Mouse (Mus musculus) stomach, postnatal 0 days (tissue): Measurements from ENCODE around the gene Oxld1. TPM values are rescaled to one million over a fixed set of nuclear protein-coding genes. Genes with fewer than 3 reads are reported as not detected.

ENCODE experiments used
- ATAC-seq: fragments of 200-750 bp; cut with Nextera tagmentation; 2 replicates; pipeline ENCODE4 v1.8.0; 2017; ENCODE audit not compliant: low FRiP score, low TSS enrichment
- DNase-seq: peaks from one replicate; pipeline ENCODE4 v3.0.0-alpha.2; 2016; ENCODE audit warnings: low spot score
- H3K27ac ChIP-seq: fragments of 300-500 bp; sonication (generic); replicated peaks from 2 replicates; pipeline ENCODE4 v1.5.1; 2014; ENCODE audit warnings: mild to moderate bottlenecking, control low read depth
- H3K27me3 ChIP-seq: fragments of 300-500 bp; sonication (generic); 2 replicates; pipeline ENCODE4 v1.6.1; 2014; ENCODE audit warnings: low read length; ENCODE audit not compliant: control insufficient read depth, insufficient read depth
- H3K36me3 ChIP-seq: fragments of 300-500 bp; sonication (generic); 2 replicates; pipeline ENCODE4 v1.6.1; 2014; ENCODE audit warnings: low read length, mixed read lengths; ENCODE audit not compliant: control insufficient read depth, insufficient read depth
- H3K4me1 ChIP-seq: fragments of 300-500 bp; sonication (generic); replicated peaks from 2 replicates; pipeline ENCODE4 v1.6.1; 2014; ENCODE audit warnings: antibody characterized with exemption; ENCODE audit not compliant: control insufficient read depth, insufficient read depth
- H3K4me2 ChIP-seq: fragments of 300-500 bp; sonication (generic); replicated peaks from 2 replicates; pipeline ENCODE4 v1.6.1; 2014; ENCODE audit warnings: low read depth, mild to moderate bottlenecking, control low read depth, moderate library complexity
- H3K4me3 ChIP-seq: fragments of 300-500 bp; sonication (generic); 2 replicates; pipeline ENCODE4 v1.5.1; 2014; ENCODE audit warnings: low read depth, low read length, control low read depth
- H3K9ac ChIP-seq: fragments of 300-500 bp; sonication (generic); 2 replicates; pipeline ENCODE4 v1.6.1; 2014; ENCODE audit warnings: mild to moderate bottlenecking, low read length, control low read depth, mixed read lengths
- H3K9me3 ChIP-seq: fragments of 300-500 bp; sonication (generic); 2 replicates; pipeline ENCODE4 v1.6.1; 2016; ENCODE audit warnings: low read length; ENCODE audit not compliant: control insufficient read depth
- CTCF ChIP-seq: IDR thresholded peaks from 2 replicates; pipeline ENCODE4 v1.5.1; 2016; ENCODE audit warnings: antibody characterized with exemption, low read depth, mild to moderate bottlenecking, moderate library complexity
- EP300 ChIP-seq: optimal IDR thresholded peaks from 2 replicates; pipeline ENCODE3; 2016; ENCODE audit warnings: antibody characterized with exemption
- WGBS: fragments of 180-500 bp; shearing (Covaris S2); extraction: QIAGEN DNeasy Blood & Tissue Kit; methylation state at CpG from one replicate; pipeline ENCODE4 v1.1.7; 2014; 5-methylcytosine and 5-hydroxymethylcytosine counted together
- polyA plus RNA-seq: library from polyadenylated mRNA; unstranded; fragments of >200 nt; fragmentation: Nextera tagmentation; extraction: Ambion mirVana; gene quantifications from 2 replicates; pipeline ENCODE4 v1.2.1, GENCODE M21; 2015

The Oxld1 gene
- polyA plus RNA-seq, result 18.2 and 19.8 TPM in 2 replicates

DNA sequence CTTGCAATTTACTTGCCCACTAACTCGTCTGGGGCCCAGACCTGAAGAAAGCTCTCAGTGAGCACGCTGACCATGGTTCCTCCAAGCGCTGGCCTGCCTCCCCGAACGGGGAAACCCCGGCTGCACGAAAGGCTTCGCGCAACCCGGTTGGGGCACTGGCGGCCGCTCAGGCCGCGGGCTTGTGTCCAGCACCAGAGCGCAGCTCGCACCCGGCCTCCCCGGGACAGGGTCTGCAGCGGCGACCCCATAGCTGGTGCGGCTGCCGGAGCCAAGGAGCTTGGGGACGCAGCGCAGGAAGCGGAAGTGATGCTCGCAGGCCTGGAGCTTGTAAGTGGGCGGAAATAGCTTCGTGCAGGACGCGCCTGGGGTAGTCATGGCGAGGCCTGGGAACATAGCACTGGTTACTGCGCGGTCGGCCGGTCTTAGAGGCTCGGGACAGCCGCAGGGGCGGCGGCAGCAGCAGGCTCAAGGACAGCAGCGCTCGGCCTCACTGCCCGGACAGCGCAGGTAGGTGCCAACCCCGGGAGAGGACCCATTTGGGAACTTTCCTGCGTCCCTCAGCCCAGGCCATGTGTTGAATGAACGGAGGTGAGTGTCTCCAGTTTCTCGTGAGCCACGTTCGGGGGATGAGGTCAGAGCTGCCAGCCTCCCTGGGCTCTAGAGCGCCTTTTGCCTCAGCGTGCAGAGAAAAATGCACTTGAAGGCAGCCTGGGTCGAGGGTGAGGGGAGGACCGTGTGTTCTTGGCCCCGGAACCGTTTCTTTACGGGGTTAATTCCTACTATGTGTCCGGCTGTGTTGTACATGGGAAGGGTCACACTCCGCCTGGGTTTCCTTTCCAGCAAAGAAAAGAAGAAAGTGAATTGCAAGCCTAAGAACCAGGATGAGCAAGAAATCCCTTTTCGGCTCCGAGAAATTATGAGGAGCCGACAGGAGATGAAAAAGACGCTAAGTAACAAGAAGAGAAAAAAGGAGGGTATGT is at the start of gene Oxld1, which contains the start of gene Ccdc137:
Oxld1 (minus strand) TSS at position 297 of the 980 bp plus-strand sequence.
Ccdc137 (plus strand) TSS at position 344 of the 980 bp plus-strand sequence.
- H3K9me3 ChIP-seq, result no peaks in the 10 kb centered on the region
- ATAC-seq (peak; percentile 84), DNase-seq (peak; percentile 87)
- H3K4me3 ChIP-seq, result peak within 1 kb of the TSS; percentile 92
- TF ChIP-seq EP300, result no peak
- TF ChIP-seq CTCF, result no peak
- H3K27ac ChIP-seq, result peak within 1 kb of the TSS; percentile 85
- peak within 1 kb of the TSS; percentile 92 for H3K9ac ChIP-seq
- 0 out of 2 replicates have a peak, but pooled peaks cover 4% of the 10 kb centered on the region for H3K4me1 ChIP-seq
- no peaks in the 10 kb centered on the region for H3K27me3 ChIP-seq
- H3K36me3 ChIP-seq, result no peaks in the 10 kb centered on the region
- peak within 1 kb of the TSS; percentile 94 for H3K4me2 ChIP-seq
- WGBS, result 4% methylated on average over 60 of the region's 62 CpGs

DNA sequence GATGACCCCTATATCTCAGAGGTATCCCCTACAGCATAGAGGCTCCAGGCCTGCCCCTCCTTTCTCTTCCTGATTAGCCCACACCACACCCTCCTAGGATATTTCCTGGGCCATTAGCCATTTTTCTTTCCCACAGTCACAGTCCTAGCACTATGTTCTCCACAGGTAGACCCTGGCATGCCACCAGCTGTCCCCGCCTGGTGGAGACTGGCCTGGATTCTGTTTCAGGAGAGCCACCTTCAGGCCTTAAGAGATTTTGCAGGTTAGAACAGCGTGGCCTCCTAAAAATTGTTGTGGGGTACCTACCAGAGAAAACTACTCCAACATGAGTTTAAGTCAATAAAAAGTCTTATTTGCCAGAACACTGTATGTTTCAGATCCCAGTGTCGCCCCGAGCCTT is 49.0 kb upstream of the Oxld1 start:
- H3K27me3 ChIP-seq, result no peaks in the 10 kb centered on the region
- H3K27ac ChIP-seq, result peak overlapping the region; percentile 83
- H3K4me3 ChIP-seq, result no peak overlapping the region
- H3K4me2 ChIP-seq, result no peak overlapping the region
- 45% methylated on average over 4 of the region's 4 CpGs for WGBS
- TF ChIP-seq EP300 (no peak), CTCF (peak; percentile 74)
- DNase-seq, result peak; percentile 79
- no peaks in the 10 kb centered on the region for H3K36me3 ChIP-seq
- H3K9ac ChIP-seq, result no peak overlapping the region
- H3K4me1 ChIP-seq, result 0 out of 2 replicates have a peak, but pooled peaks cover 5% of the 10 kb centered on the region
- peak; percentile 72 for ATAC-seq
- H3K9me3 ChIP-seq, result no peaks in the 10 kb centered on the region

DNA sequence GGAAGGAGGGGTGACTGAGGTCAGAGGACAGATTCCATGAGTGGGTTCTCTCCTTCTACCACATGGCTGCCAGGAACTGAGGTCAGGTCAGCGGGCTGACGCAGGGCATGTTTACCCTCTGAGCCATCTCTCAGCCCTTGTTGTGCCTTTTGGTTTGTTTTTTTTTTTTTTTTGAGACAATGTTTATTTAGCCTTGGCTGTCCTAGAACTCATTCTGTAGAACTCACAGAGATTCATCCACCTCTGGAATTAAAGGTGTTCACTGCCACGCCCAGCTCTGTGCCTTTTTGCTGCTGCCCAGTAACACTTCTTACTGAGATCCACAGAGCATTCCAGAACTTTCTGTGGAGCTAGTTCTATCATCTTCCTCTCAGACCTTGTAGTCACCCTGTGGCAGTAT is 47.8 kb upstream of the Oxld1 start:
- no peak overlapping the region for H3K4me2 ChIP-seq
- no peak overlapping the region for H3K27ac ChIP-seq
- TF ChIP-seq CTCF (no peak), EP300 (no peak)
- 0 out of 2 replicates have a peak, but pooled peaks cover 5% of the 10 kb centered on the region for H3K4me1 ChIP-seq
- H3K4me3 ChIP-seq, result no peak overlapping the region
- H3K9ac ChIP-seq, result no peak overlapping the region
- no peaks in the 10 kb centered on the region for H3K27me3 ChIP-seq
- WGBS, result 69% methylated on average over 3 of the region's 3 CpGs
- DNase-seq (no peak), ATAC-seq (no peak)
- no peaks in the 10 kb centered on the region for H3K36me3 ChIP-seq
- no peaks in the 10 kb centered on the region for H3K9me3 ChIP-seq

DNA sequence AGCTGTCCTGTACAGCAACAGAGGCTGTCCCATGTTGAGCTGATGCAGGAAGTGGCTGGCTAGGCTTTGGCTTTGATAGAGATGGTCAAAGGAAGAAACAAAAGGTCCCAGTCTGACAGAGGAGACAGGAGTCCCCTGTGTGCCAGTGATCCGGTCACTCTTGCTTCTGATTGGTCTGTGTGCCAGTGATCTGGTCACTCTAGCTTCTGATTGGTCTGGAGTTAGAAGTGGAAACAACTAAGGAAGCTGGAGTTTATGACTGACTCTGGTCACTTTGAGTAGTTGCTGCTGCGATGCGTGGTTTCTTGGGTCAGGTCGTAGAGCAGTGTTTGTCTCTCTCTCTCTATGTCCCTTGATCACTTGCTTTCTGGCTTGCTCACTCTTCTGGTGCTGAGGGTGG is 43.8 kb upstream of the Oxld1 start:
- Histone ChIP-seq H3K27ac (no peak overlapping the region), H3K9me3 (no peaks in the 10 kb centered on the region), H3K27me3 (no peaks in the 10 kb centered on the region), H3K9ac (no peak overlapping the region), H3K36me3 (peaks cover 5% of the 10 kb centered on the region), H3K4me2 (no peak overlapping the region), H3K4me3 (no peak overlapping the region), H3K4me1 (no peaks in the 10 kb centered on the region)
- 78% methylated on average over 4 of the region's 4 CpGs for WGBS
- DNase-seq (no peak), ATAC-seq (no peak)
- TF ChIP-seq EP300, result no peak
- TF ChIP-seq CTCF, result no peak

DNA sequence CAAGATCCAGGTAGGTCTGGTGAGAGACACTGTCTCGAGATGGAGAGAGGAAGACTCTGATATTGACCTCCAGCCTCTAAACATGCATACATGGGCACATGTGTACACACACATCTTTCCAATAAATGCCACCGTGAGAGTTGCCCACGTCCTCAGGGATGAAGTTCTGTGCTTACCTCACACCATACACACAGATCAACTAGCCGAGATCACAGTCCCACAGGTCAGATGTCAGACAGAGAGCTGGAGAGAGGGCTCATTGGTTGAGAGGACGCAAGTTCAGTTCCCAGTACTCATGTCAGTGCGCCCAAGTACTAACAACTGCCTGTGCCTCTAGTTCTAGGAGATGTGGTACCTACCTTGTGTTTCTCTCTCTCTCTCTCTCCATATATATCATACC is 43.1 kb upstream of the Oxld1 start:
- no peak for TF ChIP-seq CTCF
- TF ChIP-seq EP300, result no peak
- Histone ChIP-seq H3K36me3 (peaks cover 10% of the 10 kb centered on the region), H3K4me1 (no peaks in the 10 kb centered on the region), H3K27ac (peak overlapping the region; percentile 79), H3K9me3 (no peaks in the 10 kb centered on the region), H3K4me2 (no peak overlapping the region), H3K27me3 (no peaks in the 10 kb centered on the region), H3K9ac (no peak overlapping the region), H3K4me3 (no peak overlapping the region)
- ATAC-seq (no peak), DNase-seq (no peak)
- 49% methylated on average over 6 of the region's 6 CpGs for WGBS

DNA sequence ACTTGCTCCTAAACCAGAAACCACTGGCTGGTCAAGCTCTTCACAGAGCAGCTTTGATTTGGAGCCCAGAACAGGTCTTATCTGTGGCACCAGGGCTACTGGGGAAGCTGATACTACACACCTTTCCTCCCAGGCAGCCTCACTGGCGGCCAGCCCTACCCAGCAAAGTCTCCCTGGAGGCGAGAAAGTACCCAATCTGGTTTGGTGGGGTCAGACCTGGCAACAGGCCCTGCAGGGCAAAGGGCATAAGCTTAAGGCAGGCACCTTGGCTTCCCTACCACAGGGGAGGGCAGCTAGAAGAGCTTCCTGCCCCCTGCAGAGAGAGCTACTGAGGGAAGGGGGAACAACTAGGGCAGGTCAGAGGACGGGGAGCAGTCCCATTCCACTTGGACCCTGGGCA is 42.5 kb upstream of the Oxld1 start:
- WGBS, result 14% methylated on average over 3 of the region's 3 CpGs
- DNase-seq, result peak; percentile 93
- peaks cover 16% of the 10 kb centered on the region for H3K36me3 ChIP-seq
- peak; percentile 85 for ATAC-seq
- no peaks in the 10 kb centered on the region for H3K9me3 ChIP-seq
- no peak overlapping the region for H3K4me2 ChIP-seq
- TF ChIP-seq EP300 (peak; percentile 18), CTCF (peak; percentile 1; the same call in 1 of the 2 replicates)
- H3K4me3 ChIP-seq, result no peak overlapping the region
- no peaks in the 10 kb centered on the region for H3K27me3 ChIP-seq
- peak overlapping the region; percentile 79 for H3K27ac ChIP-seq
- H3K9ac ChIP-seq, result peak overlapping the region; percentile 31; the same call in 1 of the 2 replicates
- H3K4me1 ChIP-seq, result no peaks in the 10 kb centered on the region
